Mouse (Mus musculus) CH12.LX (cell line): Measurements from ENCODE around the gene Gad1. TPM values are rescaled to one million over a fixed set of nuclear protein-coding genes. Genes with fewer than 3 reads are reported as not detected.

Experiments used
- DNase-seq: peaks from one replicate; pipeline ENCODE4 v3.0.0-alpha.2; 2013; ENCODE audit errors: extremely low read depth
- H3K27ac ChIP-seq: 2 replicates; pipeline ENCODE4 v1.5.1; 2012; ENCODE audit warnings: low read depth, mild to moderate bottlenecking, control low read depth, moderate library complexity; ENCODE audit not compliant: insufficient read depth
- H3K27me3 ChIP-seq: replicated peaks from 2 replicates; pipeline ENCODE3; 2012; ENCODE audit warnings: inconsistent platforms
- H3K36me3 ChIP-seq, 2 experiments: replicated peaks in 1 of 2; 2 replicates each; pipeline versions ENCODE3 to v1.6.1; 2012; ENCODE audit warnings: inconsistent platforms in 1 of 2, low read length in 1 of 2, mild to moderate bottlenecking in 1 of 2, mixed read lengths in 1 of 2, moderate library complexity in 1 of 2; ENCODE audit not compliant: control insufficient read depth in 1 of 2, insufficient read depth in 1 of 2
- H3K4me1 ChIP-seq, 2 experiments: 2 replicates each; pipeline ENCODE4 v1.6.1; 2012; ENCODE audit warnings: inconsistent platforms in 1 of 2, moderate library complexity in 1 of 2; ENCODE audit not compliant: insufficient read depth in 2 of 2, control insufficient read depth in 1 of 2
- H3K4me2 ChIP-seq: 2 replicates; pipeline ENCODE4 v1.6.1; 2012; ENCODE audit warnings: low read depth, mild to moderate bottlenecking, control low read depth; ENCODE audit not compliant: poor library complexity, insufficient read depth, severe bottlenecking
- H3K4me3 ChIP-seq, 3 experiments: fragments of 150-350 bp in 1 of 3; sonication (generic) in 1 of 3; replicated peaks in 1 of 3; 2 replicates each; pipeline versions ENCODE3 to v1.5.1; 2011 to 2012; ENCODE audit warnings: low read depth in 2 of 3, low read length in 2 of 3, mild to moderate bottlenecking in 2 of 3, moderate library complexity in 2 of 3, control low read depth in 1 of 3, improper control_type of control experiment in 1 of 3, inconsistent platforms in 1 of 3, mixed read lengths in 1 of 3; ENCODE audit not compliant: poor library complexity in 1 of 3
- H3K79me2 ChIP-seq: replicated peaks from 2 replicates; pipeline ENCODE4 v1.6.1; 2012; ENCODE audit warnings: mild to moderate bottlenecking, moderate library complexity; ENCODE audit not compliant: control insufficient read depth, poor library complexity, insufficient read depth, severe bottlenecking; ENCODE audit errors: extremely low read depth
- H3K9ac ChIP-seq: 2 replicates; pipeline ENCODE4 v1.6.1; 2012; ENCODE audit warnings: low read depth, mild to moderate bottlenecking, control low read depth, moderate library complexity; ENCODE audit not compliant: insufficient read depth
- H3K9me3 ChIP-seq: replicated peaks from 2 replicates; pipeline ENCODE3; 2012; ENCODE audit warnings: low read length, inconsistent platforms, mixed read lengths
- BHLHE40 ChIP-seq: IDR thresholded peaks from 2 replicates; pipeline ENCODE4 v1.6.1; 2011; ENCODE audit warnings: mild to moderate bottlenecking, low read depth, low read length, improper control_type of control experiment
- CTCF ChIP-seq, 2 experiments: IDR thresholded peaks in 1 of 2; conservative IDR thresholded peaks in 1 of 2; 2 replicates each; pipeline ENCODE4 v1.5.1; 2011 to 2012; ENCODE audit warnings: low read depth in 2 of 2, low read length in 2 of 2, improper control_type of control experiment in 1 of 2, inconsistent platforms in 1 of 2, mild to moderate bottlenecking in 1 of 2, moderate library complexity in 1 of 2
- KAT2A ChIP-seq: IDR thresholded peaks from 2 replicates; pipeline ENCODE4 v1.6.1; 2012; ENCODE audit warnings: low read length, improper control_type of control experiment, inconsistent platforms; ENCODE audit not compliant: insufficient replicate concordance
- NRF1 ChIP-seq: IDR thresholded peaks from 2 replicates; pipeline ENCODE4 v1.6.1; 2014; ENCODE audit warnings: low read depth, mild to moderate bottlenecking, inconsistent platforms, low read length, improper control_type of control experiment, moderate library complexity
- PAX5 ChIP-seq: IDR thresholded peaks from 2 replicates; pipeline ENCODE4 v1.6.1; 2012; ENCODE audit warnings: low read length, inconsistent platforms, mixed read lengths
- POLR2A ChIP-seq: IDR thresholded peaks from 2 replicates; pipeline ENCODE4 v1.6.1; 2011; ENCODE audit warnings: low read depth, mild to moderate bottlenecking, improper control_type of control experiment, low read length
- RAD21 ChIP-seq: IDR thresholded peaks from 2 replicates; pipeline ENCODE4 v1.6.1; 2011; ENCODE audit warnings: low read depth, mild to moderate bottlenecking, low read length, improper control_type of control experiment, moderate library complexity
- RCOR1 ChIP-seq: conservative IDR thresholded peaks from 2 replicates; pipeline ENCODE4 v1.6.1; 2012; ENCODE audit warnings: low read depth, mild to moderate bottlenecking, inconsistent platforms, low read length, improper control_type of control experiment
- TCF12 ChIP-seq: IDR thresholded peaks from 2 replicates; pipeline ENCODE4 v1.6.1; 2014; ENCODE audit warnings: low read depth, mild to moderate bottlenecking, inconsistent platforms, low read length, improper control_type of control experiment
- ZC3H11A ChIP-seq: IDR thresholded peaks from 2 replicates; pipeline ENCODE4 v1.6.1; 2012; ENCODE audit warnings: low read depth, mild to moderate bottlenecking, inconsistent platforms, low read length, improper control_type of control experiment
- dilution Hi-C: fragments of 300-500 bp; cut with MboI; formaldehyde crosslinking; loops from 2 replicates; pipeline ENCODE4 v1.14.3; 2020; ENCODE audit warnings: low sequenced_read_pairs; ENCODE audit not compliant: extremely low pct_unique_long_range_greater_than_20kb, extremely low pct_ligation_motif_present
- in situ Hi-C: fragments of 300-500 bp; cut with MboI; formaldehyde crosslinking; loops from 3 replicates; pipeline ENCODE4 v1.14.3; 2019; ENCODE audit warnings: low sequenced_read_pairs, low pct_ligation_motif_present, low pct_unique_long_range_greater_than_20kb, mixed read lengths
- polyA plus RNA-seq: library from polyadenylated mRNA; unstranded; fragments of >175 nt; gene quantifications from 2 replicates; pipeline ENCODE4 v1.2.1, GENCODE M21; 2012; ENCODE audit warnings: low read depth; ENCODE audit not compliant: insufficient read length
- total RNA-seq, 2 experiments: library from RNA; depleted of rRNA; stranded (reverse); fragments of 300-350 nt in 1 of 2; fragments of >200 nt in 1 of 2; gene quantifications; 2 replicates each; pipeline ENCODE4 v1.2.3; 2012 to 2014

Gad1 gene
- total and polyA plus RNA-seq, 3 experiments, result 1.3 to 1.9 (median 1.4) TPM

DNA sequence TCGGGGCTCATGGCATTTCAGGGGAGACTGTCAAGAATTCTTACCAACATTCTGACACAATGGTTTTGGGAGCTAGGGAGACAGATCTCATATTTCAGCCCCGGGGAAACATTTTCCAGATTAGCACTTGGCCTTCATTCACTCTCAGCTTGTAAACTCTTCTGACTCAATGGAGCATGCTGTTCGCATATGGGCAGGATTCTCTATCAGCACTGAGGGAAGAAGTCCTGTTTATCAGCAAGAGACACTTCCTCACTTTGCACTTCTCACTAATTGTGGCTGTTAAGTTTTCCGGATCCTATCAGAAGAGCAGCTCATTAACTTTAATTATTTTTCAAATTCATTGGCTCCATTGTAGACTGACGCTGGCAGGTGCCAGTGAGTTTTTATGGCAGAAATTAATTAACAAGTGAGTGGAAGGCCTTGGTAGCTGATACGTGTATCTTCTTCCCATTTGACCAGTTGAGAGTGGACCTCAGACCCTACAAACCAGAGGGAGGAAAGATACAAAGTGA, 92.5 kb downstream of the Gad1 start:
- DNase-seq, result no peak
- Histone ChIP-seq H3K9me3 (no peaks in the 10 kb centered on the region), H3K4me2 (no peak overlapping the region), H3K27ac (no peak overlapping the region), H3K4me1 (no peaks in the 10 kb centered on the region), H3K4me3 (no peak overlapping the region), H3K9ac (no peak overlapping the region), H3K36me3 (no peaks in the 10 kb centered on the region), H3K79me2 (no peaks in the 10 kb centered on the region), H3K27me3 (no peaks in the 10 kb centered on the region)
- TF ChIP-seq CTCF (conservative IDR thresholded peaks at IDR 0.05 in 1 of 2, IDR thresholded peaks at IDR 0.05 in 1 of 2; ENCODE audit: low read depth in 2 of 2, low read length in 2 of 2) (no peak), KAT2A (no peak), BHLHE40 (no peak)
- in situ Hi-C loops, result no loop called here
- dilution Hi-C loops, result no loop called here

GRCm38 (mm10) chr2:70647681-70648080, 94.8 kb downstream of the Gad1 start:
- H3K4me3 ChIP-seq, result no peak overlapping the region
- no peaks in the 10 kb centered on the region for H3K4me1 ChIP-seq
- no peak overlapping the region for H3K27ac ChIP-seq
- DNase-seq, result no peak
- H3K9ac ChIP-seq, result no peak overlapping the region
- no peak overlapping the region for H3K4me2 ChIP-seq
- in situ Hi-C loops, result no loop called here
- dilution Hi-C loops, result no loop called here
- H3K79me2 ChIP-seq, result no peaks in the 10 kb centered on the region
- TF ChIP-seq PAX5, result no peak
- TF ChIP-seq RAD21, result no peak
- H3K9me3 ChIP-seq, result no peaks in the 10 kb centered on the region
- H3K27me3 ChIP-seq, result no peaks in the 10 kb centered on the region
- no peaks in the 10 kb centered on the region for H3K36me3 ChIP-seq

DNA sequence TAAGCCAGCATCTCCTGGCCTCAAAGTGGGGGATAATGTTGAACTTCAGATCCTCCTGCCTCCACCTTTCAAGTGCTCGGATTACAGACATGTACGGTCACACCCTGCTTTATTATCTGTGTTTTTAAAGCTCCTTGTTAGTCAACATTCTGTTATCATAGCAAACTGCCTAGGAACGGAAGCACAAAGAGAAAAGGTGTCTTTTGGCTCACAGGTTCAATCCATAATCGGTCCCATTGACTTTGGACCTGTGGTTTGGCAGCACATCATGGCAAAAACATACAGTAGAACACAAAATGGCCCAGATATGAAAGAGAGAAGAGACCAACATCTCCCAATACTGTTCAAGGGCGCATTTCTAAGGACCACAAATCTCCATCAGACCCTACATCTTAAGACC, 95.4 kb downstream of the Gad1 start:
- Histone ChIP-seq H3K4me1 (no peaks in the 10 kb centered on the region), H3K9me3 (no peaks in the 10 kb centered on the region), H3K27me3 (no peaks in the 10 kb centered on the region), H3K9ac (no peak overlapping the region), H3K4me2 (no peak overlapping the region), H3K79me2 (no peaks in the 10 kb centered on the region), H3K4me3 (no peak overlapping the region), H3K36me3 (no peaks in the 10 kb centered on the region), H3K27ac (no peak overlapping the region)
- TF ChIP-seq TCF12 (no peak), NRF1 (no peak), POLR2A (no peak), ZC3H11A (no peak), RCOR1 (no peak)
- in situ Hi-C loops, result no loop called here
- DNase-seq, result no peak
- dilution Hi-C loops, result no loop called here
